Mouse (Mus musculus) embryonic fibroblast, embryonic 13.5 days (primary cell): Measurements from ENCODE around the gene Hoxa11.

ENCODE experiments used
- CTCF ChIP-seq: IDR thresholded peaks from 2 replicates; pipeline ENCODE4 v1.5.1; 2011; ENCODE audit warnings: mild to moderate bottlenecking, control low read depth, low read length, moderate library complexity, borderline replicate concordance; ENCODE audit not compliant: insufficient read depth
- POLR2A ChIP-seq: IDR thresholded peaks from 2 replicates; pipeline ENCODE4 v1.6.1; 2011; ENCODE audit warnings: low read depth, mild to moderate bottlenecking, control low read depth, low read length, moderate library complexity

DNA sequence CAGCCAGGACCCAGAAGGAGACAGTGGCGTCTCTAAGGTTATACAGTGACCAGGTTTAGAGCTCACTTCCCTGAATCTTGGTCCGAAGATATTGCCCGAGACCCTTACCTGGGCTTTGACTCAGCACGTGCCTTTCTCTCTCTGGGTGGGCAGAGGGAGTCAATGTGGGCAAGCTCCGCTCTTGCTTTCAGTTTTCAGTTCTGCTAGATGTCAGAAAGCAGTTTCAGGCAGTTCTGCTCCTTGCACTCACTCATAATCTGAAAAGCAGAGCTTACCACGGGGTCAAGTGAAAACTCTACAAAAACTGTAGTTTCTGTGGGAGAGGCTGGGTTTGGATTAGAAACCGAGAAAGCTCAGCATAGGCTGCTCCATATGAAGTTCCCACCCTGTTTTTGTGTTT lies 46.7 kb upstream of the Hoxa11 start:
- no peak for TF ChIP-seq CTCF
- no peak for TF ChIP-seq POLR2A
